Mouse (Mus musculus) erythroblast, embryonic 14.5 days (primary cell): ENCODE measurements around the gene Rassf6.

ENCODE experiments used
- GATA1 ChIP-seq: IDR thresholded peaks from 2 replicates; pipeline ENCODE4 v1.6.1; 2012; ENCODE audit warnings: low read length, inconsistent platforms, mixed read lengths
- TAL1 ChIP-seq: IDR thresholded peaks from 3 replicates; pipeline ENCODE4 v1.6.1; 2012; ENCODE audit warnings: low read length, inconsistent platforms, mixed read lengths

DNA sequence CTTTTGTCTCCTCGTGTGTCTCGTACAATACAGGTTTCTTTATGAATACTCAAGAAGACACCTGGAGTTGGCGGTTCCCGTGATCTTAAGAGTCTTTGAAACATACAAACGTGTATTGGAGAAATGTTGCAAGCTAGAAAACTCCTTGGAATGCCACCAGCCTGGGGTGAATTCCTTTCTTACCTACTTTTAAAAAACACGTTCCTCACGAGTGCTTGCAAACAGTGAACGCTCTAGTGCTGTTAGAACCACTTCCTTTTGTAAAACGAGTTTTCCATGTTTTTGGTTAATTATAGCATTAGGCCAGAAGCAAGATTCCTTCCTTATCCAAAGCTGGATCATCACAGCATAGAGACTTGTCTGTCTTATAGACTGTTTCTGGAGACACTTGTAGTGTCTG is 60.9 kb downstream of the Rassf6 start:
- TF ChIP-seq TAL1 (no peak), GATA1 (no peak)
